8 mouse cellular contexts compared by ENCODE assay signal in the genomic region with DNA sequence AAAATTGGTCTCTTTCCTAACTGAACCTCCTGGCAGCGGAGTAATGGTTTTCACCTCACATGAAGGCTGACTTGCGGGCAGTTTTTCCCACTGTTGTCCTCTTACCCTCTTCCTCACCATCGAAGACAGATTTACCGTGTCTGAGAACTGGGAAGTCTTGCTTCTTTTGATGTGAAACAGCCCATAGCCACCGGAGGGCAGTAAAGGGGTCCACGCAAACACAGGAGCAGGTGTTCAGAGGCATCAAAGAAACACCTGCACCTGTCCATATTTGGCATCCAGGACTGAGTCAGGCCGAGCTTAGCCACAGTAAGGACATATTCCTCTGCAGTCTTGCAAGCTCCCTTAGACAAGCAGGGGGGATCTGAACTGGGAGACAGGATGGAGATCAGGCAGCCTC. TPM values are rescaled to one million over a fixed set of nuclear protein-coding genes. Genes with fewer than 3 reads are reported as not detected.
DNase-seq lines count a peak whose midpoint lies in the region; ATAC-seq and TF ChIP-seq lines count a peak whose summit lies in the region.

No protein-coding gene starts in this region.

- TF ChIP-seq CTCF in layer of hippocampus, adult 2 months (conservative IDR thresholded peaks at IDR 0.05), result peak; percentile 63
- peak; percentile 45 for TF ChIP-seq CTCF in forebrain, postnatal 0 days (IDR thresholded peaks at IDR 0.05; ENCODE audit: low read depth)

- ATAC-seq in forebrain, postnatal 0 days, result no peak
- ATAC-seq in midbrain, embryonic 13.5 days, result no peak

- no peaks in the 10 kb centered on the region for H3K27me3 ChIP-seq in forebrain, postnatal 0 days (ENCODE audit: insufficient read depth, low read length)
- 0 out of 2 replicates have a peak, but pooled peaks cover 3% of the 10 kb centered on the region for H3K27me3 ChIP-seq in midbrain, embryonic 13.5 days

- DNase-seq in layer of hippocampus, adult 2 months (ENCODE audit: low spot score in 2 of 2), result no peak
- DNase-seq in layer of hippocampus, adult 9-11 months, result no peak
- peak; percentile 45 for DNase-seq in brain, adult 2 months (ENCODE audit: low read depth, low spot score)
- no peak for DNase-seq in forebrain, postnatal 0 days
- no peak for DNase-seq in adrenal gland, adult (ENCODE audit: inconsistent age in 2 of 2, low spot score in 1 of 2)
- DNase-seq in frontal cortex, postnatal 10 days (ENCODE audit: low spot score in 2 of 2), result no peak
- DNase-seq in T-cell, adult 2 months (ENCODE audit: low spot score), result no peak

- 16% methylated on average over 7 of the region's 7 CpGs for WGBS in forebrain, postnatal 0 days
- WGBS in midbrain, embryonic 13.5 days, result 8% methylated on average over 7 of the region's 7 CpGs

- H3K9me3 ChIP-seq in forebrain, postnatal 0 days (ENCODE audit: low read length), result no peaks in the 10 kb centered on the region
- H3K9me3 ChIP-seq in midbrain, embryonic 13.5 days, result no peaks in the 10 kb centered on the region

- no peak overlapping the region for H3K9ac ChIP-seq in forebrain, postnatal 0 days
- no peak overlapping the region for H3K9ac ChIP-seq in midbrain, embryonic 13.5 days (replicated peaks)

- no peaks in the 10 kb centered on the region for H3K36me3 ChIP-seq in forebrain, postnatal 0 days (ENCODE audit: insufficient read depth)
- no peaks in the 10 kb centered on the region for H3K36me3 ChIP-seq in midbrain, embryonic 13.5 days

- H3K4me1 ChIP-seq in forebrain, postnatal 0 days (ENCODE audit: insufficient read depth), result no peaks in the 10 kb centered on the region
- H3K4me1 ChIP-seq in midbrain, embryonic 13.5 days (replicated peaks), result peaks cover 12% of the 10 kb centered on the region

- no peak overlapping the region for H3K27ac ChIP-seq in layer of hippocampus, adult 2 months
- H3K27ac ChIP-seq in forebrain, postnatal 0 days (ENCODE audit: low read depth, low read length), result no peak overlapping the region
- H3K27ac ChIP-seq in midbrain, embryonic 13.5 days, result no peak overlapping the region

- peak overlapping the region; percentile 8; the same call in 1 of the 2 replicates for H3K4me3 ChIP-seq in layer of hippocampus, adult 2 months
- H3K4me3 ChIP-seq in forebrain, postnatal 0 days (ENCODE audit: low read depth, low read length), result no peak overlapping the region
- H3K4me3 ChIP-seq in midbrain, embryonic 13.5 days (replicated peaks), result peak overlapping the region; percentile 20; the same call in 1 of the 2 replicates

- H3K4me2 ChIP-seq in forebrain, postnatal 0 days (ENCODE audit: low read depth), result no peak overlapping the region; the same call in 1 of the 2 replicates
- H3K4me2 ChIP-seq in midbrain, embryonic 13.5 days (replicated peaks), result peak overlapping the region; percentile 43

RNA-seq across cellular contexts. Expression of gene 4933402J07Rik, which starts 7.2 kb away (rescaled TPM):
- not detected for total RNA-seq in layer of hippocampus, adult 2 months (2021)
- total RNA-seq in forebrain, postnatal 0 days (2014; rRNA removed), result not detected in 2 replicates
- polyA plus RNA-seq in forebrain, postnatal 0 days (2015; fragmentation: Nextera tagmentation; extraction: Ambion mirVana), result not detected in 2 replicates
- not detected in 2 replicates for polyA plus RNA-seq in midbrain, embryonic 13.5 days (2015; fragmentation: Nextera tagmentation; extraction: Ambion mirVana)
